Mouse (Mus musculus): Measurements from ENCODE around the gene Col28a1. TPM values are rescaled to one million over a fixed set of nuclear protein-coding genes. Genes with fewer than 3 reads are reported as not detected.

Col28a1 gene
- polyA plus RNA-seq, 1 experiment from 2014 or later: not detected

GRCm38 (mm10) chr6:8157121-8157520, 35.3 kb downstream of the Col28a1 start:
- no peaks in the 10 kb centered on the region for H3K36me3 ChIP-seq (ENCODE audit: inconsistent target)
- no peak overlapping the region for H3K27ac ChIP-seq
- no peaks in the 10 kb centered on the region for H3K79me2 ChIP-seq (ENCODE audit: inconsistent target)
- no peak overlapping the region for H3K4me3 ChIP-seq (ENCODE audit: inconsistent target)

- H3K36me3 ChIP-seq (ENCODE audit: inconsistent target): no peaks in the 10 kb centered on the region
- WGBS (ENCODE audit: missing documents): 79% methylated on average over 7 of the region's 10 CpGs
- no peak overlapping the region for H3K4me3 ChIP-seq (ENCODE audit: inconsistent target)
- H3K27ac ChIP-seq: no peak overlapping the region
- no peaks in the 10 kb centered on the region for H3K79me2 ChIP-seq (ENCODE audit: inconsistent target)
These were observed 39.7 kb downstream of the Col28a1 start for GRCm38 (mm10) chr6:8152551-8153361.

- Histone ChIP-seq H3K27ac (no peak overlapping the region), H3K36me3 (ENCODE audit: inconsistent target) (no peaks in the 10 kb centered on the region), H3K79me2 (ENCODE audit: inconsistent target) (no peaks in the 10 kb centered on the region), H3K4me3 (ENCODE audit: inconsistent target) (no peak overlapping the region)
- 92% methylated on average over 2 of the region's 2 CpGs for WGBS (ENCODE audit: missing documents)
These were observed 43.5 kb downstream of the Col28a1 start for GRCm38 (mm10) chr6:8148916-8149315.

- no peak overlapping the region for H3K27ac ChIP-seq
- H3K4me3 ChIP-seq (ENCODE audit: inconsistent target): no peak overlapping the region
- H3K79me2 ChIP-seq (ENCODE audit: inconsistent target): no peaks in the 10 kb centered on the region
- WGBS (ENCODE audit: missing documents): 14% methylated on average over 1 of the region's 1 CpGs
- H3K36me3 ChIP-seq (ENCODE audit: inconsistent target): no peaks in the 10 kb centered on the region
These were observed 50.5 kb downstream of the Col28a1 start for GRCm38 (mm10) chr6:8141881-8142280.

GRCm38 (mm10) chr6:8130149-8130548, 62.3 kb downstream of the Col28a1 start:
- H3K36me3 ChIP-seq (ENCODE audit: inconsistent target): no peaks in the 10 kb centered on the region
- H3K79me2 ChIP-seq (ENCODE audit: inconsistent target): no peaks in the 10 kb centered on the region
- no peak overlapping the region for H3K27ac ChIP-seq
- no peak overlapping the region for H3K4me3 ChIP-seq (ENCODE audit: inconsistent target)
- 89% methylated on average over 6 of the region's 7 CpGs for WGBS (ENCODE audit: missing documents)

GRCm38 (mm10) chr6:8128164-8128563, 64.3 kb downstream of the Col28a1 start:
- Histone ChIP-seq H3K36me3 (ENCODE audit: inconsistent target) (no peaks in the 10 kb centered on the region), H3K27ac (no peak overlapping the region), H3K79me2 (ENCODE audit: inconsistent target) (no peaks in the 10 kb centered on the region), H3K4me3 (ENCODE audit: inconsistent target) (no peak overlapping the region)
- WGBS (ENCODE audit: missing documents): 100% methylated on average over 1 of the region's 1 CpGs

- Histone ChIP-seq H3K36me3 (ENCODE audit: inconsistent target) (no peaks in the 10 kb centered on the region), H3K79me2 (ENCODE audit: inconsistent target) (no peaks in the 10 kb centered on the region), H3K4me3 (ENCODE audit: inconsistent target) (no peak overlapping the region), H3K27ac (no peak overlapping the region)
- WGBS (ENCODE audit: missing documents): 74% methylated on average over 3 of the region's 3 CpGs
These were observed 65.9 kb downstream of the Col28a1 start for GRCm38 (mm10) chr6:8126545-8126944.

- no peaks in the 10 kb centered on the region for H3K79me2 ChIP-seq (ENCODE audit: inconsistent target)
- no peak overlapping the region for H3K27ac ChIP-seq
- 100% methylated on average over 2 of the region's 2 CpGs for WGBS (ENCODE audit: missing documents)
- H3K36me3 ChIP-seq (ENCODE audit: inconsistent target): no peaks in the 10 kb centered on the region
- no peak overlapping the region for H3K4me3 ChIP-seq (ENCODE audit: inconsistent target)
These were observed 73.3 kb downstream of the Col28a1 start for GRCm38 (mm10) chr6:8119116-8119515.

GRCm38 (mm10) chr6:8118577-8118976, 73.8 kb downstream of the Col28a1 start:
- Histone ChIP-seq H3K36me3 (ENCODE audit: inconsistent target) (no peaks in the 10 kb centered on the region), H3K79me2 (ENCODE audit: inconsistent target) (no peaks in the 10 kb centered on the region), H3K27ac (no peak overlapping the region), H3K4me3 (ENCODE audit: inconsistent target) (no peak overlapping the region)
- WGBS (ENCODE audit: missing documents): 93% methylated on average over 2 of the region's 2 CpGs

- H3K4me3 ChIP-seq (ENCODE audit: inconsistent target): no peak overlapping the region
- 34% methylated on average over 10 of the region's 10 CpGs for WGBS (ENCODE audit: missing documents)
- no peak overlapping the region for H3K27ac ChIP-seq
- H3K36me3 ChIP-seq (ENCODE audit: inconsistent target): no peaks in the 10 kb centered on the region
- H3K79me2 ChIP-seq (ENCODE audit: inconsistent target): no peaks in the 10 kb centered on the region
These were observed 86.3 kb downstream of the Col28a1 start for GRCm38 (mm10) chr6:8105870-8106706.

- no peak overlapping the region for H3K4me3 ChIP-seq (ENCODE audit: inconsistent target)
- H3K79me2 ChIP-seq (ENCODE audit: inconsistent target): no peaks in the 10 kb centered on the region
- H3K36me3 ChIP-seq (ENCODE audit: inconsistent target): no peaks in the 10 kb centered on the region
- H3K27ac ChIP-seq: no peak overlapping the region
These were observed 91.2 kb downstream of the Col28a1 start for GRCm38 (mm10) chr6:8101224-8101623.

GRCm38 (mm10) chr6:8095856-8096255, 96.6 kb downstream of the Col28a1 start:
- no peak overlapping the region for H3K27ac ChIP-seq
- H3K4me3 ChIP-seq (ENCODE audit: inconsistent target): no peak overlapping the region
- no peaks in the 10 kb centered on the region for H3K79me2 ChIP-seq (ENCODE audit: inconsistent target)
- WGBS (ENCODE audit: missing documents): 6% methylated on average over 3 of the region's 3 CpGs
- no peaks in the 10 kb centered on the region for H3K36me3 ChIP-seq (ENCODE audit: inconsistent target)

GRCm38 (mm10) chr6:8094160-8094953, 98.1 kb downstream of the Col28a1 start:
- Histone ChIP-seq H3K79me2 (ENCODE audit: inconsistent target) (no peaks in the 10 kb centered on the region), H3K27ac (no peak overlapping the region), H3K4me3 (ENCODE audit: inconsistent target) (no peak overlapping the region), H3K36me3 (ENCODE audit: inconsistent target) (no peaks in the 10 kb centered on the region)
- WGBS (ENCODE audit: missing documents): 58% methylated on average over 8 of the region's 8 CpGs

- H3K27ac ChIP-seq: no peak overlapping the region
- H3K36me3 ChIP-seq (ENCODE audit: inconsistent target): no peaks in the 10 kb centered on the region
- WGBS (ENCODE audit: missing documents): 78% methylated on average over 7 of the region's 7 CpGs
- no peak overlapping the region for H3K4me3 ChIP-seq (ENCODE audit: inconsistent target)
- no peaks in the 10 kb centered on the region for H3K79me2 ChIP-seq (ENCODE audit: inconsistent target)
These were observed 98.9 kb downstream of the Col28a1 start for GRCm38 (mm10) chr6:8093556-8093955.

GRCm38 (mm10) chr6:8086847-8087246, 105.6 kb downstream of the Col28a1 start:
- 12% methylated on average over 3 of the region's 3 CpGs for WGBS (ENCODE audit: missing documents)
- Histone ChIP-seq H3K27ac (no peak overlapping the region), H3K79me2 (ENCODE audit: inconsistent target) (no peaks in the 10 kb centered on the region), H3K4me3 (ENCODE audit: inconsistent target) (no peak overlapping the region), H3K36me3 (ENCODE audit: inconsistent target) (no peaks in the 10 kb centered on the region)

All from macrophage (primary cell).